Mouse (Mus musculus): ENCODE data around the gene Ccdc183. TPM values are rescaled to one million over a fixed set of nuclear protein-coding genes. Genes with fewer than 3 reads are reported as not detected.

Ccdc183 gene
- polyA plus RNA-seq, 1 experiment from 2014 or later = 0.32 TPM

GRCm38 (mm10) chr2:25560551-25560950 lies 56.9 kb downstream of the Ccdc183 start:
- no peak for DNase-seq (ENCODE audit: low spot score)
- ATAC-seq (replicated peaks; ENCODE audit: low FRiP score, low read depth) = no peak
- H3K9ac ChIP-seq (ENCODE audit: low read depth, low read length) = no peak overlapping the region
- H3K9me3 ChIP-seq (replicated peaks; ENCODE audit: low read length) = no peaks in the 10 kb centered on the region
- no peaks in the 10 kb centered on the region for H3K27me3 ChIP-seq (ENCODE audit: insufficient read depth, low read length)
- H3K4me2 ChIP-seq (ENCODE audit: low read length) = no peak overlapping the region
- peaks cover 11% of the 10 kb centered on the region for H3K4me1 ChIP-seq (replicated peaks; ENCODE audit: insufficient read depth, low read length)
- WGBS = 72% methylated on average over 8 of the region's 8 CpGs
- peaks cover 45% of the 10 kb centered on the region for H3K36me3 ChIP-seq (ENCODE audit: insufficient read depth, low read length)
- H3K27ac ChIP-seq = no peak overlapping the region
- H3K4me3 ChIP-seq (replicated peaks; ENCODE audit: low read depth, low read length) = no peak overlapping the region
- no peak for TF ChIP-seq CTCF (IDR thresholded peaks at IDR 0.05; ENCODE audit: low read depth)

GRCm38 (mm10) chr2:25558774-25559173 lies 58.7 kb downstream of the Ccdc183 start:
- TF ChIP-seq CTCF (IDR thresholded peaks at IDR 0.05; ENCODE audit: low read depth) = no peak

More at GRCm38 (mm10) chr2:25558774-25559173, 58.7 kb downstream of the Ccdc183 start:
- peak overlapping the region; percentile 92; the same call in 1 of the 2 replicates for H3K4me3 ChIP-seq (replicated peaks; ENCODE audit: low read depth, low read length)
- H3K27ac ChIP-seq = no peak overlapping the region
- H3K9ac ChIP-seq (ENCODE audit: low read depth, low read length) = peak overlapping the region; percentile 90; the same call in 1 of the 2 replicates
- peaks cover 29% of the 10 kb centered on the region for H3K36me3 ChIP-seq (ENCODE audit: insufficient read depth, low read length)
- peaks cover 11% of the 10 kb centered on the region for H3K4me1 ChIP-seq (replicated peaks; ENCODE audit: insufficient read depth, low read length)
- no peaks in the 10 kb centered on the region for H3K27me3 ChIP-seq (ENCODE audit: insufficient read depth, low read length)
- no peak for DNase-seq (ENCODE audit: low spot score)
- ATAC-seq (replicated peaks; ENCODE audit: low FRiP score, low read depth) = no peak
- 57% methylated on average over 6 of the region's 6 CpGs for WGBS
- peak overlapping the region; percentile 74 for H3K4me2 ChIP-seq (ENCODE audit: low read length)
- no peaks in the 10 kb centered on the region for H3K9me3 ChIP-seq (replicated peaks; ENCODE audit: low read length)

Other genes with a start within 250 kb of the Ccdc183 start
- gene Sapcd2, start 245.4 kb downstream of the Ccdc183 start, polyA plus RNA-seq (2015; fragmentation: Nextera tagmentation; extraction: Ambion mirVana) = 17.9 and 19.3 TPM in 2 replicates
- gene Entpd2, start 221.8 kb downstream of the Ccdc183 start, polyA plus RNA-seq (2015; fragmentation: Nextera tagmentation; extraction: Ambion mirVana) = 6.9 and 7.8 TPM in 2 replicates
- 43.9 and 49.9 TPM in 2 replicates for gene Npdc1, start 218.3 kb downstream of the Ccdc183 start, polyA plus RNA-seq (2015; fragmentation: Nextera tagmentation; extraction: Ambion mirVana)
- 0.06 TPM in 1 of 2 replicates, not detected in the other for gene Fut7, start 194.4 kb downstream of the Ccdc183 start, polyA plus RNA-seq (2015; fragmentation: Nextera tagmentation; extraction: Ambion mirVana)
- gene Abca2, start 189.0 kb downstream of the Ccdc183 start, polyA plus RNA-seq (2015; fragmentation: Nextera tagmentation; extraction: Ambion mirVana) = 9.7 and 9.8 TPM in 2 replicates
- gene Clic3, start 160.8 kb downstream of the Ccdc183 start, polyA plus RNA-seq (2015; fragmentation: Nextera tagmentation; extraction: Ambion mirVana) = 7.7 and 10.3 TPM in 2 replicates
- 42.0 and 45.0 TPM in 2 replicates for gene Paxx, start 156.6 kb downstream of the Ccdc183 start, polyA plus RNA-seq (2015; fragmentation: Nextera tagmentation; extraction: Ambion mirVana)
- 11.5 and 13.1 TPM in 2 replicates for gene Ptgds, start 147.6 kb downstream of the Ccdc183 start, polyA plus RNA-seq (2015; fragmentation: Nextera tagmentation; extraction: Ambion mirVana)
- not detected in 2 replicates for gene Lcn12, start 123.8 kb downstream of the Ccdc183 start, polyA plus RNA-seq (2015; fragmentation: Nextera tagmentation; extraction: Ambion mirVana)
- 65.7 and 71.1 TPM in 2 replicates for gene Fbxw5, start 116.9 kb downstream of the Ccdc183 start, polyA plus RNA-seq (2015; fragmentation: Nextera tagmentation; extraction: Ambion mirVana)
- 7.9 and 9.6 TPM in 2 replicates for gene C8g, start 116.0 kb downstream of the Ccdc183 start, polyA plus RNA-seq (2015; fragmentation: Nextera tagmentation; extraction: Ambion mirVana)
- gene Traf2, start 70.7 kb downstream of the Ccdc183 start, polyA plus RNA-seq (2015; fragmentation: Nextera tagmentation; extraction: Ambion mirVana) = 24.4 and 28.1 TPM in 2 replicates
- gene Edf1, start 59.8 kb downstream of the Ccdc183 start, polyA plus RNA-seq (2015; fragmentation: Nextera tagmentation; extraction: Ambion mirVana) = 351 and 379 TPM in 2 replicates
- 0.59 and 0.85 TPM in 2 replicates for gene Mamdc4, start 42.8 kb downstream of the Ccdc183 start, polyA plus RNA-seq (2015; fragmentation: Nextera tagmentation; extraction: Ambion mirVana)
- gene Phpt1, start 42.5 kb downstream of the Ccdc183 start, polyA plus RNA-seq (2015; fragmentation: Nextera tagmentation; extraction: Ambion mirVana) = 197 TPM in 2 replicates
- gene Ajm1, start 35.9 kb downstream of the Ccdc183 start, polyA plus RNA-seq (2015; fragmentation: Nextera tagmentation; extraction: Ambion mirVana) = 0.15 and 0.16 TPM in 2 replicates
- gene Rabl6, start 9.2 kb downstream of the Ccdc183 start, polyA plus RNA-seq (2015; fragmentation: Nextera tagmentation; extraction: Ambion mirVana) = 45.6 and 56.9 TPM in 2 replicates
- 41.7 and 43.8 TPM in 2 replicates for gene Tmem141, start 4.3 kb upstream of the Ccdc183 start, polyA plus RNA-seq (2015; fragmentation: Nextera tagmentation; extraction: Ambion mirVana)
- gene Fcna, start 10.4 kb upstream of the Ccdc183 start, polyA plus RNA-seq (2015; fragmentation: Nextera tagmentation; extraction: Ambion mirVana) = 1.7 and 2.2 TPM in 2 replicates
- not detected in 2 replicates for gene Lcn8, start 35.4 kb upstream of the Ccdc183 start, polyA plus RNA-seq (2015; fragmentation: Nextera tagmentation; extraction: Ambion mirVana)
- not detected in 2 replicates for gene Lcn5, start 40.3 kb upstream of the Ccdc183 start, polyA plus RNA-seq (2015; fragmentation: Nextera tagmentation; extraction: Ambion mirVana)
- gene Lcn6, start 59.1 kb upstream of the Ccdc183 start, polyA plus RNA-seq (2015; fragmentation: Nextera tagmentation; extraction: Ambion mirVana) = not detected in 2 replicates
- not detected in 2 replicates for gene Lcn10, start 65.0 kb upstream of the Ccdc183 start, polyA plus RNA-seq (2015; fragmentation: Nextera tagmentation; extraction: Ambion mirVana)
- 0.37 TPM in 1 of 2 replicates, not detected in the other for gene Obp2a, start 82.4 kb upstream of the Ccdc183 start, polyA plus RNA-seq (2015; fragmentation: Nextera tagmentation; extraction: Ambion mirVana)
- 94.1 and 94.6 TPM in 2 replicates for gene Bmyc, start 89.1 kb upstream of the Ccdc183 start, polyA plus RNA-seq (2015; fragmentation: Nextera tagmentation; extraction: Ambion mirVana)
- not detected in 2 replicates for gene Obp2b, start 119.3 kb upstream of the Ccdc183 start, polyA plus RNA-seq (2015; fragmentation: Nextera tagmentation; extraction: Ambion mirVana)
- gene Lcn3, start 147.9 kb upstream of the Ccdc183 start, polyA plus RNA-seq (2015; fragmentation: Nextera tagmentation; extraction: Ambion mirVana) = not detected in 2 replicates
- not detected in 2 replicates for gene Lcn11, start 159.3 kb upstream of the Ccdc183 start, polyA plus RNA-seq (2015; fragmentation: Nextera tagmentation; extraction: Ambion mirVana)
- gene Gm13539, start 164.6 kb upstream of the Ccdc183 start, polyA plus RNA-seq (2015; fragmentation: Nextera tagmentation; extraction: Ambion mirVana) = not detected in 2 replicates
- gene Glt6d1, start 198.2 kb upstream of the Ccdc183 start, polyA plus RNA-seq (2015; fragmentation: Nextera tagmentation; extraction: Ambion mirVana) = not detected in 2 replicates
- not detected in 2 replicates for gene Lcn9, start 205.5 kb upstream of the Ccdc183 start, polyA plus RNA-seq (2015; fragmentation: Nextera tagmentation; extraction: Ambion mirVana)
- not detected in 2 replicates for gene Sohlh1, start 229.6 kb upstream of the Ccdc183 start, polyA plus RNA-seq (2015; fragmentation: Nextera tagmentation; extraction: Ambion mirVana)
- gene Kcnt1, start 246.1 kb upstream of the Ccdc183 start, polyA plus RNA-seq (2015; fragmentation: Nextera tagmentation; extraction: Ambion mirVana) = 0.18 and 0.24 TPM in 2 replicates

Measured in kidney, postnatal 0 days (tissue).